Mouse (Mus musculus): ENCODE results near the gene Zfr2. TPM values are rescaled to one million over a fixed set of nuclear protein-coding genes. Genes with fewer than 3 reads are reported as not detected.

Gene Zfr2
- polyA plus RNA-seq, 1 experiment from 2014 or later = 2.4 TPM

GRCm38 (mm10) chr10:81287513-81288157, 54.7 kb downstream of the Zfr2 start:
- DNase-seq (ENCODE audit: extremely low spot score, low spot score) = peak; percentile 55
- Histone ChIP-seq H3K27ac (no peak overlapping the region), H3K9me3 (no peaks in the 10 kb centered on the region), H3K4me3 (peak overlapping the region; percentile 9; the same call in 1 of the 2 replicates), H3K27me3 (ENCODE audit: poor library complexity, severe bottlenecking) (peaks cover 83% of the 10 kb centered on the region), H3K36me3 (replicated peaks) (no peaks in the 10 kb centered on the region), H3K4me1 (peaks cover 58% of the 10 kb centered on the region)
- 66% methylated on average over 8 of the region's 8 CpGs for WGBS

DNA sequence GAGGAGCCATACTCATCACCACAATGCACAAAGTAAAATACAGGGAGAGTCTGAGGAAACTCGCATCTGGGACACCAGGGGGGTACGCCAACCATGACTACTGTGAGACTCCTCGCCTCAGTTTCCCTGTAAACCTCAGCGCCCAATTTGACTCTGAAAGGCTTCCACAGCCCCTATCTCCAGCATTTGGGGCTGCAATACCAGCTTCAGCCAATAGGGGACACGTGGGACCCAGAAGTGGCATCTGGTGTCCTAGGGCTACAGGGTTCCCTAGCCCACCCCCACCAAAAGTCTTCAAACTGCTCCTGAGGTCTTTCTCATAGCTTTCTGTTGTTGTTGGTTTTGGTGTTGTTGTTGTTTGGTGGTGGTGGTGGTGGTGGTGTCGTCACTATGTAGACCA, 55.6 kb downstream of the Zfr2 start:
- no peaks in the 10 kb centered on the region for H3K9me3 ChIP-seq
- H3K4me1 ChIP-seq = peaks cover 67% of the 10 kb centered on the region
- no peaks in the 10 kb centered on the region for H3K36me3 ChIP-seq (replicated peaks)
- peaks cover 74% of the 10 kb centered on the region for H3K27me3 ChIP-seq (ENCODE audit: poor library complexity, severe bottlenecking)
- H3K27ac ChIP-seq = no peak overlapping the region
- 35% methylated on average over 6 of the region's 6 CpGs for WGBS
- no peak overlapping the region for H3K4me3 ChIP-seq
- no peak for DNase-seq (ENCODE audit: extremely low spot score, low spot score)

GRCm38 (mm10) chr10:81289278-81289677, 56.3 kb downstream of the Zfr2 start:
- peaks cover 67% of the 10 kb centered on the region for H3K27me3 ChIP-seq (ENCODE audit: poor library complexity, severe bottlenecking)
- H3K9me3 ChIP-seq = no peaks in the 10 kb centered on the region
- peak; percentile 69 for DNase-seq (ENCODE audit: extremely low spot score, low spot score)
- 4% methylated on average over 7 of the region's 7 CpGs for WGBS
- H3K4me1 ChIP-seq = peaks cover 68% of the 10 kb centered on the region
- peak overlapping the region; percentile 5; the same call in 1 of the 2 replicates for H3K4me3 ChIP-seq
- H3K27ac ChIP-seq = no peak overlapping the region
- no peaks in the 10 kb centered on the region for H3K36me3 ChIP-seq (replicated peaks)

GRCm38 (mm10) chr10:81289811-81290210, 56.9 kb downstream of the Zfr2 start:
- Histone ChIP-seq H3K4me1 (peaks cover 68% of the 10 kb centered on the region), H3K27me3 (ENCODE audit: poor library complexity, severe bottlenecking) (peaks cover 61% of the 10 kb centered on the region), H3K9me3 (no peaks in the 10 kb centered on the region), H3K27ac (no peak overlapping the region), H3K36me3 (replicated peaks) (peaks cover 3% of the 10 kb centered on the region), H3K4me3 (no peak overlapping the region)
- DNase-seq (ENCODE audit: extremely low spot score, low spot score) = no peak
- 58% methylated on average over 14 of the region's 14 CpGs for WGBS

GRCm38 (mm10) chr10:81290698-81291460, 57.9 kb downstream of the Zfr2 start:
- 15% methylated on average over 24 of the region's 24 CpGs for WGBS
- Histone ChIP-seq H3K27ac (no peak overlapping the region), H3K27me3 (ENCODE audit: poor library complexity, severe bottlenecking) (peaks cover 52% of the 10 kb centered on the region)

GRCm38 (mm10) chr10:81291511-81292104, 58.7 kb downstream of the Zfr2 start, which contains the start of gene Tjp3:
Gene Tjp3, minus strand, starts transcription at chr10:81291581.
- peaks cover 58% of the 10 kb centered on the region for H3K4me1 ChIP-seq
- WGBS = 78% methylated on average over 9 of the region's 9 CpGs
- H3K27me3 ChIP-seq (ENCODE audit: poor library complexity, severe bottlenecking) = peaks cover 52% of the 10 kb centered on the region
- H3K9me3 ChIP-seq = no peaks in the 10 kb centered on the region
- no peak within 1 kb of the TSS for H3K27ac ChIP-seq
- no peak for DNase-seq (ENCODE audit: extremely low spot score, low spot score)
- H3K36me3 ChIP-seq (replicated peaks) = peaks cover 21% of the 10 kb centered on the region
- peak within 1 kb of the TSS; percentile 84 for H3K4me3 ChIP-seq

More at GRCm38 (mm10) chr10:81290698-81291460, 57.9 kb downstream of the Zfr2 start:
- Histone ChIP-seq H3K36me3 (replicated peaks) (peaks cover 13% of the 10 kb centered on the region), H3K4me1 (peaks cover 65% of the 10 kb centered on the region), H3K4me3 (peak overlapping the region; percentile 6; the same call in 1 of the 2 replicates), H3K9me3 (no peaks in the 10 kb centered on the region)
- DNase-seq (ENCODE audit: extremely low spot score, low spot score) = no peak

DNA sequence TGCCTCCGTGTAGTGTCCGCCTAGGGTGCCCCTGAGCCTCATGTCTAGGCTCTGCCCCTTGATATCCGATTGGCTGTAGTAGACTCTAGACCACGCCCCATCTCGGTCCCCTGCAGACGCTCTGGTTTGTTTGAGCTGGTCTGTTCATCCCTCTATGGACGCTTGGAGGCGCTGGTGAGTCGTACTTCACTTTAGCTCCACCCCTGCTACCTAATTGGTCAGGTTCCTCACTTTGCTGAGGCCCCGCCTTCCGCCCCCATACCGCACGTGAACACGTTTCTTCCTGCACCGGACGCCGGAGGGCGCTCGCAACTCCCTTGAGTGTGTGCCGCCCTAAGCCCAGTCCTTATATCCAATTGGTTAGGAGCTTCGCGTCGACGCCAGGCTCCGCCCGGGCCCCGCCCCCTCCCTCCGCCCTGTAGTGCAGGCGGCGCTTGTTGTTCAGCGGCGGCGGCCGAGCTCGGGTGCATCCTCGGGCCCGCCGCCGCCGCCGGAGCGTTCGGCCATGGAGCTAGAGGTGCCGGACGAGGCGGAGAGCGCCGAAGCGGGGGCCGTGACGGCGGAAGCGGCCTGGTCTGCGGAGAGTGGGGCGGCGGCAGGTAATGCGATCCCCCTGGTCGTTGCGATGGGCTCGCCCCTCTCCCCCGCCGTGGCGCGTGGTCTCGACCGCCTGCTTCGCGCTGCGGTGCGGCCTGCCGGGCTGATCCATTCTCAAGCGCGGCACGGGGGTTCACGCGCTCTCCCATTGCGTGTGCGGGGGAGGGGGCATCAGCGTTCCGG, 59.8 kb downstream of the Zfr2 start, which contains the start of gene Pip5k1c:
Pip5k1c (plus strand) TSS at position 410 of the 780 bp plus-strand sequence.
- Histone ChIP-seq H3K36me3 (replicated peaks) (peaks cover 23% of the 10 kb centered on the region), H3K4me3 (peak within 1 kb of the TSS; percentile 84), H3K9me3 (no peaks in the 10 kb centered on the region), H3K27ac (peak within 1 kb of the TSS; percentile 93), H3K4me1 (peaks cover 61% of the 10 kb centered on the region), H3K27me3 (ENCODE audit: poor library complexity, severe bottlenecking) (peaks cover 41% of the 10 kb centered on the region)
- DNase-seq (ENCODE audit: extremely low spot score, low spot score) = peak; percentile 99
- whole genome bisulfite sequencing = under 1% methylated on average over 80 of the region's 80 CpGs

DNA sequence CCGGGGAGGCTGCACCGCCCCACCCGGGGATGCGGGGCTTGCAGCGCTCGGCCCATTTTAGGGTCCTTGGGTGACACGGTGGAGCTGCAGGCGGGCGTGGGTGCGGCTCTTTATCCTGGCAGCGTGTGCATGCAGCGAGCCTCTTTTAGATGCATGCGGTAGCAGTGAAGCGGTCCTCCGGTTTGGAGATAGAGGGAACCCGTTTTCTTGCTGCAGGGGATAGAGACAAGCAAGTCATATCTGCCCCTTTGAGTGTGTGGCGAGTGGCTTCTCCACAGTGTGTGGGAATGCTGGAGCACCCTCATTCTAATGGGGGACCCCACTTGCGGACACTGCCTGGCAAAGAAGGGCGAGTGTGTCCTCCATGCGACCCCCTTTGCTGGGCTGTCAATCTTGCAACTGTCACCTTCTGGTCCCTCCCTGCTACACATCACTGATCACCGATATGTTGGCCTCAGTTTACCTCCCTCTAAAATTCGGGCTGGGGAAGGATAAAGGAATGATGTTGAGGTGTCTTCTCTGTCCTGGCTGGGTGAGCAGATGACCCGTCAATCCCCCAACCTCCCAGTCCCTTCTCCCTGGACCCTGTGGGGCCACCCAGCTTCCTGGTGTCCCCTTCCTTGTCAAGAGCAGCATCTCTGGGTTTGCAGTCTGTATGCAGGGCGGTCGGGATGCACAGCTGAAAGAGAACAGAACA, 60.5 kb downstream of the Zfr2 start:
- no peak for DNase-seq (ENCODE audit: extremely low spot score, low spot score)
- peak overlapping the region; percentile 93 for H3K27ac ChIP-seq
- H3K9me3 ChIP-seq = no peaks in the 10 kb centered on the region
- peak overlapping the region; percentile 84 for H3K4me3 ChIP-seq
- 6% methylated on average over 25 of the region's 25 CpGs for WGBS
- H3K27me3 ChIP-seq (ENCODE audit: poor library complexity, severe bottlenecking) = peaks cover 33% of the 10 kb centered on the region
- peaks cover 63% of the 10 kb centered on the region for H3K4me1 ChIP-seq
- peaks cover 29% of the 10 kb centered on the region for H3K36me3 ChIP-seq (replicated peaks)

DNA sequence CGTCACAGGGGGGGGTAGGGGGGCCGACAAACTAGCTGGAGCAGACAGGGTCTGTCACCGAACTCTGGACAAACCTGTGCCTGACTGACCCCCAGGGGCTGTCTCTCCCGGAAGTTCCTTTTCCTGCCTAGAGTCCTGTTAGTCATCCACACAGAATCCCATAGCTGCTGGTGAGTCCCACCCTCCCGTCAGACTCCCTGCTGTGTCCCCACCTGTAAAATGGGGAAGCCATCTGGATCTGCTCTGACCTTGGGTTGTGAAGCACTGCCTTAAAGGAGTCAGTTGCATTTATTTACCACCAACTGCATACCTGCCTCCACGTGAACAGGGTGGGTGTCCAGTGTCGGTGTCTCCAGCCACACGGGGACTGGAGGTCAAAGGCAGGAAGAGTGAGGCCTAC, 61.5 kb downstream of the Zfr2 start:
- DNase-seq (ENCODE audit: extremely low spot score, low spot score) = no peak
- Histone ChIP-seq H3K36me3 (replicated peaks) (peaks cover 32% of the 10 kb centered on the region), H3K27ac (peak overlapping the region; percentile 93; the same call in 1 of the 2 replicates), H3K27me3 (ENCODE audit: poor library complexity, severe bottlenecking) (peaks cover 25% of the 10 kb centered on the region), H3K4me3 (peak overlapping the region; percentile 84), H3K4me1 (peaks cover 62% of the 10 kb centered on the region), H3K9me3 (no peaks in the 10 kb centered on the region)
- 73% methylated on average over 8 of the region's 8 CpGs for WGBS

DNA sequence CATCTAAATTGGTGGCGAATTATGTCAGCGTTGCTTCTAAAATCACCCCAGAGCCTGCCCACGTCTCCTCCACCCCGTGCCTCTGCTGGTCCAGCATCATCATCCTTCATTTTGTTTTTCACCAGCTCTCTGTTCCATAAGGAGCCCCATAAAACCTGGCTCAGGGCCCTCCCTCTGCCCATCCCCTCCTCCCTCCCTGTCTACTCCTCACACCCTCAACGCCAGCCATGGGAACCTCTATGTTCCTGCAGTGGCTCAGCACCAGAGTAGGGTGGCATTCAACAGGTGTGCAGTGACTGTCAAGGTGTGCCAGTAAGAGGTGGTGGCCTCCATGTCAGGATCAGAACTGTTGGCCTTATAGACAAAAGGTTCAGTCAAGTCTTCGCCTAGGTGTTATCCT, 62.2 kb downstream of the Zfr2 start:
- Histone ChIP-seq H3K36me3 (replicated peaks) (peaks cover 32% of the 10 kb centered on the region), H3K27me3 (ENCODE audit: poor library complexity, severe bottlenecking) (peaks cover 18% of the 10 kb centered on the region), H3K4me3 (peak overlapping the region; percentile 84; the same call in 1 of the 2 replicates), H3K4me1 (peaks cover 65% of the 10 kb centered on the region), H3K9me3 (no peaks in the 10 kb centered on the region), H3K27ac (no peak overlapping the region)
- WGBS = 94% methylated on average over 6 of the region's 6 CpGs
- DNase-seq (ENCODE audit: extremely low spot score, low spot score) = no peak

DNA sequence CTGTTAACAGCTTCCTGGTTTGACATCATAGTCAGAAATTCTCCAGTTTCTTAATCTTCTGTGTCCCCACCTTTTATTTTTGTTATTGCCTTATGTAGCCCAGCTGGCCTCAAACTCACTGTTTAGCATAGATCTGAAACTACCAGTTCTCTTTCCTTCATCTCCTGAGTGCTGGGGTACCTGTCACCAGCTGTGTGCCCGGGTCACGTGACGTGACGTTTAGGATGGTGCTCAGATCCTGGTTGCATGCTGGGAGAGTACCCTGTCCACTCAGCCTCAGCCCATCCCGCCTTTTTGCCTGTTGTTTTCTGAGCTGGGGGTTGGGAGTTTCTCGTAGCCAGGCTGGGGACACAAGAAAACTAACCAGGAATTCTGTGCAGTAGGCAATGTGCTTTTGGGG, 64.3 kb downstream of the Zfr2 start:
- Histone ChIP-seq H3K36me3 (replicated peaks) (peaks cover 35% of the 10 kb centered on the region), H3K4me3 (no peak overlapping the region), H3K27me3 (ENCODE audit: poor library complexity, severe bottlenecking) (no peaks in the 10 kb centered on the region), H3K27ac (peak overlapping the region; percentile 64), H3K9me3 (no peaks in the 10 kb centered on the region), H3K4me1 (peaks cover 72% of the 10 kb centered on the region)
- 82% methylated on average over 6 of the region's 6 CpGs for WGBS
- no peak for DNase-seq (ENCODE audit: extremely low spot score, low spot score)

GRCm38 (mm10) chr10:81297845-81298244, 64.9 kb downstream of the Zfr2 start:
- Histone ChIP-seq H3K4me3 (no peak overlapping the region), H3K27me3 (ENCODE audit: poor library complexity, severe bottlenecking) (no peaks in the 10 kb centered on the region), H3K36me3 (replicated peaks) (peaks cover 36% of the 10 kb centered on the region), H3K9me3 (no peaks in the 10 kb centered on the region), H3K4me1 (peaks cover 75% of the 10 kb centered on the region), H3K27ac (peak overlapping the region; percentile 64)
- WGBS = 83% methylated on average over 10 of the region's 10 CpGs
- no peak for DNase-seq (ENCODE audit: extremely low spot score, low spot score)
